Mouse (Mus musculus) kidney, adult 11 months (tissue): ENCODE results near the gene 1700003H04Rik.

ENCODE experiments used
- DNase-seq: peaks from one replicate; pipeline ENCODE4 v3.0.0; 2022

1700003H04Rik gene

DNA sequence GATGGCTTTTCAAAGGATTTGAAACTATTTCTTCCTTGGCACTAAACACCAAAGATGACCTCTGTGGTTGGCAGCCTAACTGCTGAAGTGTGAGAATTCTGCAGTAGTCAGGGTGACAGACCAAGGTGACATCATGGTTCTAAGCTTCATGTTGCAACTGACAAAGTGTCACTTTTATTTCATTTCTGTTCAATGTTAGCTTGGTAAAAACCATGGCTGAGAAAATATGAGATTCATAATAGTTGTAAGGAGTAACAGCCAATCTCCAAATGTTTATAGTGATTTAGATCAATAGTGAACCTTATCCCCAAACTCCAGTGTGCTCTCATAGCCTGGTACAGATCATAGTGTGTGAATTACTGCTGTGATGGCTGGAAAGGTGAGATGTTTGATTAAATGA lies at the start of gene 1700003H04Rik:
TSS of gene 1700003H04Rik (minus strand) at position 101 of the 400 bp plus-strand sequence.
- no peak for DNase-seq

DNA sequence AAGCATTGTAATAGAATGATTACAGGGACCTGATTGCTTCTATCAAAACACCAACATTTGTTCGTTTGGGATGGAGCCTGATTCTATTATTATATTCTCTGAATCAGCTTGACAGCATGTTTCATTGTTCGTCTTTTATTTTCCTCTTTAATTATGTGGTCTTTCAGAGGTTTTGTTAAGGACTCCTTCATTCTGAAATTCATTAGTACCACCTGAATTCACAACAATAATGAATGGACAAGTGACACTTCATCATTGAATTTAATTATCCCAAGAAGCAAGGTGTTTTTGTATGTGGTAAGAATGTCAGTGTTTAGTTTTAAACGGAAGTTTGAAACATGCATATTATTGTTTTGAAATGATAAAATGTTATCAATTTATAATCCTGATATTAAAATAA lies 42.1 kb upstream of the 1700003H04Rik start:
- no peak for DNase-seq

DNA sequence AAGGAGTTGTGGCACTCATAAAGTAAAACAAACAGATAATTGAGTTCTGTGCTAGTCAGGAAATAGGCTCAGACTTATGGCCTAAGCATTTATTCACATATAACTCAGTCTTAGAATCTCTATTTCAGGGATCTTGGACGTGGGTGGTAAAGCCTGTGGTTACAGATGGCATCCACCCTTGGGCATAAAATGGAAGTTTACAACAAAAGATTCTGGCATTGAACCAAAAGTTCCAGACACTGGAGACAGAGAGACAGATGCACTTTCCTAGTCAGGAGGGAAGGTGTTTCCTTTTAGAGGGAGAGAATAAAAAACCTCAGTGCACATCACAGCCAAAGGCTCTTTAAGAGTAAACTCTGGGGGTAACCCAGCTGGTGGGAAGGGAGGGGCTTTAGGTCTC lies 32.4 kb upstream of the 1700003H04Rik start:
- DNase-seq = no peak

DNA sequence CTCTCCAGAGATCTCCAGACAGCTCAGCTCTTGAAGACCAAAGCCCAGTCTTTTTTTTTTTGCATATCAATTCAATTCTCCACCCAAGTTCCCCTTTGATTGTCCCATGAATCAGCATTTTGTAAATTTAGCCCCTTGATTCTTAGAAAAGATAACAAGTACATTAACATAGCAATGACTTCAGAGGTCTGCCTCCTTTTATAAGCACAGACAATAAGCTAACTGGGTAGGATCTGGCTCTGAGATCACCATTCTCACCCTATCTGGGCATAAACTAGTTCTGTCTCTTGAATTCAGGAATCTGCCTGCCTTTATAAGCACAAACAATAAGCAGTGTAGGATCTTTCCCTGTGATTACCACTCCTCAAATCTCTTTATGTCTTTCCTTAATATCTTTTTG lies 29.1 kb upstream of the 1700003H04Rik start:
- no peak for DNase-seq

DNA sequence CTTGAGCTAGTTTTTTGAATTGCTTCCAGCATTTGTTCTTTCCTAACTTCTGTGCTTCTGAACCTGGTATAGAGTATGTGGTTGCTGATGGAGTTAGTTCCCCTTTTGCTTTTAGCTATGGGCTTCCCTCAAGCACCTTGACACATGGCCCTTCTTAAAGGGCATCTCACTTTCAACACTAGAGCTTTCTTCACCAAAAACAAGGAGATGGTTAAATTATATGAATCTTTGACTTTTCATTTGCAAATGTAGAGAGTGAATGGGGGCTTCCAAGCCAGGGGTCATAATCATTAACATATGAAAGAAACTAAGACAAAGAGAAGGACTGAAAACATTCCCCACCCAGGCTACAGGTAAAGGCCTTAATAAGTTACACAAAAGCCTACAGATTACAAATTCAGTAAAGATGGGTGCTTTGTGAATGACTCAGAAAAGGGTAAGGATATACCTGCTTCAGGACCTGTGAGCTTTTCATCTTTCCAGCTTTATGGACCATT lies 25.2 kb upstream of the 1700003H04Rik start:
- no peak for DNase-seq

DNA sequence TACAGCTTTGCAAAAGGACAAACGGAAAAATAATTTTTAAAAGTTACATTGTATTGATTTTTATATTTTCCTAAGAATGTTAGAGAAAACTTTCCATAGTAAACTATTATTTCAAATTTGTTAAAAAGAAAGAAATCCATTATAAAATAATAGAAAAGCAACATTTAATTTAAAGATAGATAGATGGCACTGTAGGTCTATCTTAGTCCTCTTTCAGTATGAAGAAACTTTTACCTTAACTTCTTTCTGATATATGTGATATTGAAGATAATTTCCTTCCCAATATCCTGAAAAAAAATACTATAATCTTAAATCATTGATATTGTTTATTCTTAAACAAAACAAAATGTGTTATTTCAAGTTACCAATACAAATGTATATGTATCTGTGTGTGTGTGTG lies 24.6 kb upstream of the 1700003H04Rik start:
- no peak for DNase-seq

DNA sequence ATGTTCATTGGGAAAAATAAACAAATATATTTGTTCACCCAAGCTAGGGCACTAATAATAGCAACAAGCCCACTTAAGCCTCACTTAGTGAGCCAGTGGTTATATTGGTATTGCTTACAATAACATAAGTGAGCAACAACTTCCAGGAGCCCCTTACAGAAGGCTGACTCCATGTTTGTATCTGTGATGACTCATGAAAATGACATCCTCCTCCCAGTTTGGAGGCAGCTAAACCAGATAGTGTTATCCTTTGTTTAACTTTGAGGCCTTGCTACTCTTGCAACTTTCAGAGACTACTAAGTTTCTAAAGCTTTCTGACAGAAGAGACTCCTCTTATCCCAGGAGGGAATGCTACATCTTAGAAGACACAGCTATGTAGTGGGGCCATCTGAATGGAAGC lies 16.9 kb upstream of the 1700003H04Rik start:
- DNase-seq = no peak

DNA sequence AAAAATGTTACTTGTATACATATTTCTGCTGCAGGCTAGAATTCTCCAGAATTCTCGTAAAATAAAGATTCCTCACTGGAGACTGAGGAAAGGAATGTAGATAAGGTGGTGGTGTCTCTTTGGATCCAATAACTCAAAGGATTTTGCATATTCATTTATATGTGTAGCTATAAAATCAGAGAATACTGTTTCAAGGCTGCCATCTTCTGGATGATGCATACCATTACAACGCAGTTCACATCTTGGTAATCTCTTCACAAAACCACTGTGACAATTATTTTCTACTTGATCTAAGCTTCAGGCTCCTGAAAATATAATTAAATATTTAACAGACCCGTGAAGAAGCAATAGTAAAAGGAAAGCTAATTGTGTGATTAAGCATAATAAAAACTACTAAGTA lies 6.6 kb upstream of the 1700003H04Rik start:
- no peak for DNase-seq

DNA sequence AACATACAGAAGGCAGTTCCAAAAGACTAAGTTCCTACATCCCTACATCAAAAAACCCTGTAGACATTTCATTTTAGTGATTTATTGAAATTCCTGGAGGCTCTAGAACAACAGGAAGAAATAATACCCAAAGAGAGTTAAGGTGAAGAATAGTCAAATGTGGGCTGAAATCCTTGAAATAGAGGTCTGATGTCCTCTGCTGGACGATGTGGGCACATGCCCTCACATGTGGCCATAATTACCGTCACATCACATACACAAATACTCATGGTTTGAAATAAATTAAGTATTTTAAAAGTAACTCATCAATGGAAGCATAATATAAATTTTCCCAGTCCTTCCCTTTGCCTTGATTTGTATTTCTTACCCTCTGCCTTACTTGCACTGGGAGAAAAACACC lies 4.9 kb upstream of the 1700003H04Rik start:
- DNase-seq = no peak

DNA sequence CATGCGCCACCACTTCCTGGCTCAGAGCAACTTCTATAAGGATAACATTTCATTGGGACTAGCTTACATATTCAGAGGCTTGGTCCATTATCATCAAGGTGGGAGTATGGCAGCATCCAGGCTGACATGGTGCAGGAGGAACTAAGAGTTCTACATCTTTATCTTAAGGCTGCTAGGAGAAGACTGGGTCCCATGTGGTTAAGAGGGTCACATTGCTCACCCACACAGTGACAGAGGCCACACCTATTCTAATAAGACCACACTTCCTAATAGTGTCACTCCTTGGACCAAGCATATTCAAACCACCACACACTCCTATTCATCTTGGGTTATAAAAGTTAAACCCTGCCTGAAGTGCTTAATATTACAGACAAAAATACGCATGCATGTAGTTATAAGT lies 23.6 kb downstream of the 1700003H04Rik start:
- DNase-seq = no peak

DNA sequence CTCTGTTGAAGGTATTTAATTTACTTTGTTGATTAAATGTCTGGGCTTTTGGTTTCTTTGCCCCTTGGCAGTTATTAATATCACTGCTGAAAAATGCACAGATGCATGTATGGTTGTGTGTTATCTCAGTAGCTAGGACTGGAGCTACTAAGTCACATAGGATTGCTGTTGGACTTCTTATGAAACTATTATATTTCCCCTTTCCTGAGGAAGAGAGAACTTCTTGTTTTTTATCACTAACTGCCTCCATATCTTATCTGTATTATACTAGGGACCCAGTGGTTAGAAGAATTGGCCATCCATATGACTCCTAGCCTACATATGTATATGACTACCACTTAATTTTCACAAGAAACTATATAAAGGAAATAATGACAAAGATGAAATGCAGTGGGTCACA lies 24.9 kb downstream of the 1700003H04Rik start:
- DNase-seq = no peak

DNA sequence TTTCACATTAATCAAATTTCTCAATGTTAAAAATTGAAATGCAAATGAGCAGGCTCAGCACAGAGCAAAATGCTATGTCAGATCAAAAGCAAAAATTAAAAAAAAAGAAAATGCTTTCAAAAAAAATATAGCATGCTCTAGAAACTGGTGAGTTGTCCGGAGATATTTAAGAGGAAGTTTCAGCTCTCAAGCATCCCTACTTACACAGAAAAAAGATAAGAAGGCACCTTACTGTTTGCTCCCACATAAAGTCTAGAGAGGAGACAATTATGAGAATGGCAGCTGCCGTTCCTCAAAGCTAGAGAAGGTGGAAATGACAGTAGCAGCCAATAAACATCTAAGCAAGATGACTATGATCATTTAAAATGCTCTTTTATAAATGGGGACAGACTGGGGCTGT lies 25.8 kb downstream of the 1700003H04Rik start:
- DNase-seq = no peak

DNA sequence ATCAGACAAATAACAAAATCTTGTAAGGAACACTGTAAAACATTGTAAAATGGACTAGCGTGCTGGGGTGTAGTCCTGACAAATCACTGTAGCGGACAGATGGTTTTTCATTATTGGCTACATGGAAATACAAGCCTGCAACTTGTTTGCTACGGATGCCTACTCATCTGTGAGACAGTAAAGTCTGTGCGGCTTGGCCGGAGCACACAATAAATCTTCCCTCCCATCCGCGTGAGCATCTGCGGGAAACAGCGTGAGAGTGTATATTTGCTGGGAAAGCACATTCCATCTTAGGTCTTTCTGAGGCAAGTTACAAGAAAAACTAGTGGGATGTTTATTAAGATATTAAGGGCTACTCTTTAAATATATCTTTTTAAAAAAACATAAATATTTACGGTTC lies 32.0 kb downstream of the 1700003H04Rik start:
- no peak for DNase-seq

DNA sequence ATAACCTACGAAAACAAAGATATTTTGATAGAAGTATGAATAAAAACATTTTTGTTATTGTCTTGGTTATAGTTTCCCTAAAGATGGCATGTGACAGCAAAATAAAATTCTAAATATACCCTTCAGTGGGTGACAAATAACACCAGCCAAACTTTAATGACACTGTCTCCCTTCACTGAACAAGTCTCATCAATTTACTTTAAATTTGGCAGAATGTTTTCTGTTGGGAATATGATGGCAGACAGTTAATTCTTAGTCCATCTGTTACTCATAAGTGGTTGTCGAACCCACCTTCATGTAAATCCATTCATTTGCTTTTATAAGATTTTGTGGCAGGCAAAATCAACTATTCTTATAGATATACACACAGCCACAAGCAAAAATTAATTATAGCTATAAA lies 42.6 kb downstream of the 1700003H04Rik start:
- no peak for DNase-seq

DNA sequence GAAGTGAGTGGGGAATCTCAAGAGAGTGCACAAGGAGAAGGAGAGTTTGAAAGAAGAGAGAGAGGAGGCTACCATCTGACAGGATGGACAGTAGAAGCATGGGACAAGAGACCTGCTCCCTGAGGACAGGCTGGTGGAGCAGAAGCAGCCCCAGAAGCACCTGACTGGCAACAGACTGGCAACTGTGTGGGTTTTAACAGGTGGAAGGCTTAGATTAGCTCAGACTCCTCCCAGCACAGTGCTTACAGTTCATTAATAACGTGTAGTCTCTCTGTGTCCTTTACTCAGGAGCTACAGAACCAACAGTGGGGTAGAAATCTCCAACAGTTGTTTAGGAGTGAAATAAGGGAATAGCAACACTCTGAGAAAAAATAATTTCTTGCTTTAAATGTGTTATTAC lies 44.3 kb downstream of the 1700003H04Rik start:
- DNase-seq = no peak

DNA sequence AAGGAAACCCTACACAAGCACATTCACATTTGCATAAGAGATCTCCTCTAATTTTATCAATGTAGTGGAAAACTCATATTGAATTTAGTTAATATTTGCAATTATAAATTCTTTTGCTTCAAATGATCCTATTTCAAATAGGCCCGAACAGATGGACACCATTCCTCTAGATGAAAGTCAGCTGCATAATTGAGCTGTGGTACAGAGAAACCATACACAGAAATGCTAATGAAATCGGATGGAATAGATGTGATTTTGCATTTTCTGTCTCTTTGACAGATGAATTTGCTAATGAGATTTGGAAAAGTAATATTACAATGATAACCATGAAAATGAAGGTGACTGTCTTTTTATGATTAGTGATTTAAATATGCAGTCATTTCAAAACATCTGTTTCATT lies 62.1 kb downstream of the 1700003H04Rik start:
- DNase-seq = no peak
